Mouse (Mus musculus) lung, adult 2 months (tissue): ENCODE data around the gene Sh3bp5l.

ENCODE experiments used
- CTCF ChIP-seq: fragments of 200-500 bp; IDR thresholded peaks from 2 replicates; pipeline ENCODE4 v1.5.1; 2011; ENCODE audit warnings: mild to moderate bottlenecking, low read length, control low read depth; ENCODE audit not compliant: insufficient read depth
- POLR2A ChIP-seq: fragments of 200-500 bp; IDR thresholded peaks from 2 replicates; pipeline ENCODE4 v1.6.1; 2011; ENCODE audit warnings: low read depth, mild to moderate bottlenecking, control low read depth, low read length, borderline replicate concordance; ENCODE audit errors: extremely low read depth

DNA sequence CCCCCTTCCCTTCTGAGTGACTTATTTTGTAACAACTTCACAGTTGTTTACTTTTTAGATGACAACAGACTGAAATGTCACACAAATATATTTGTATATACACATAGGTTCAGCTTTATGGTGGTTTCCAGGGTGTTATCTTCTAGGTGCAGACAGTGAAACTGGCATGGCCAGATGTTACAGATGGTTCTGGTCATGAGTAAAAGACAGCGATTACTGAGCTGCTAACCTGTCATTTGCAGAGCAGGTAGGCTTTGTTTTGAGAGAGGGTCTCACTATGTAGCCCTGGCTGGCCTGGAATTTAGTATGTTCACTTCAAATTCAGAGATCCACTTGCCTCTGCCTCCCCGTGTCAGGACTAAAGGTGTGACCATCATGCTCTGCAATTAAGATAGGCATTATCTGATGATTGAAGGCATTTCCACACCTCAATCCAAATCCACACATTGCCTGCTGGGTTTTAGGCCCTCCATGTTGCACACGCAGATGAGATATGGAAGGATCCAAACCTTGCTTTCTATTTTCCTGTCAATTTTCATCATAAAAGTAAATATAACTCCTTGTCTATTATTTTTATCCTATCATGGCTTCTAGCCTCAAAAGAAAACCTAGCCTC, 5.8 kb upstream of the Sh3bp5l start:
- no peak for TF ChIP-seq CTCF
- TF ChIP-seq POLR2A: no peak
